Mouse (Mus musculus): ENCODE results near the gene Reg4. TPM values are rescaled to one million over a fixed set of nuclear protein-coding genes. Genes with fewer than 3 reads are reported as not detected.

Gene Reg4
- polyA plus RNA-seq, 1 experiment from 2014 or later = not detected

DNA sequence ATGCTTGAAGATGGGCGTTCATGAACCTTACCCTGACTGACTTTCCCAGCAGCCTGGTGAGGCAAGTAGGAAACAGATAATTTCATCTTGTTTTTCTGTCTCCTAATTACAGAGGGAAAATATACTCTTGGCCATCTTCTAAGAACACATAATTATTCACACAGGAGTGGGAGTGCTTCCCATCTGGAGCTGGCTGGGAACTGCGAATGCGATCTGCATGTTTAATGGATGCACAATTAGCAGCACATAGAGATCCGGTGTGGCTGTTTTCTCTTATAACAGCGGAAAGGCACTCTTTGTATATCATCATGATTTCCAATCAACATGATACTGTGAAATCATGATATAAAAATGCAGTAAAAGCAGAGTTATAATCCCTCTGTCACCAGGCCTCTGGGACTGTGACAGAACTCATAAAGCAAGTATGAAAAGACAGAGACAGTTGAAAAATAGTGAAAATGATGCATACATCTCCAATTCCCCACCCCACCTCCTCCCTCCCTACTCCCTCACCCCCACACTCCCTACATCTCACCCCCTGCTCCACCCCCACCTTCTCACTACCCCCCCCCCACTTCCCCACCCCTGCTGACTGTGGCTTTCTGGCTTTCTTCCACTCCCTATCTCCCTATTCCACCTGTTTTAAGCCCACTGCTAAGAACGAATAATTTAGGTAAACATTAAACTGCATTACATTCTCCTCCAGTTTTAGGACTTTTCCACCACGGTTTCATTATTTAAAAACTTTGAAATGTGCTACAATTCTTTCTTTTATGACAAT, 10.5 kb upstream of the Reg4 start:
- H3K4me2 ChIP-seq (replicated peaks) = no peak overlapping the region
- H3K27ac ChIP-seq (replicated peaks) = no peak overlapping the region
- H3K27me3 ChIP-seq = no peaks in the 10 kb centered on the region
- no peak overlapping the region for H3K4me3 ChIP-seq (replicated peaks)
- WGBS = 62% methylated on average over 7 of the region's 7 CpGs
- no peaks in the 10 kb centered on the region for H3K9me3 ChIP-seq (replicated peaks)
- no peak for ATAC-seq (ENCODE audit: insufficient number of reproducible peaks, low FRiP score, low TSS enrichment, low read depth)
- H3K4me1 ChIP-seq = no peaks in the 10 kb centered on the region
- H3K36me3 ChIP-seq = no peaks in the 10 kb centered on the region
- H3K9ac ChIP-seq = no peak overlapping the region

GRCm38 (mm10) chr3:98216296-98216695, 5.7 kb upstream of the Reg4 start:
- Histone ChIP-seq H3K9ac (no peak overlapping the region), H3K4me2 (replicated peaks) (no peak overlapping the region), H3K27me3 (no peaks in the 10 kb centered on the region), H3K4me3 (replicated peaks) (no peak overlapping the region), H3K27ac (replicated peaks) (no peak overlapping the region), H3K9me3 (replicated peaks) (no peaks in the 10 kb centered on the region), H3K4me1 (no peaks in the 10 kb centered on the region), H3K36me3 (no peaks in the 10 kb centered on the region)
- WGBS = 65% methylated on average over 3 of the region's 3 CpGs
- ATAC-seq (ENCODE audit: insufficient number of reproducible peaks, low FRiP score, low TSS enrichment, low read depth) = no peak

DNA sequence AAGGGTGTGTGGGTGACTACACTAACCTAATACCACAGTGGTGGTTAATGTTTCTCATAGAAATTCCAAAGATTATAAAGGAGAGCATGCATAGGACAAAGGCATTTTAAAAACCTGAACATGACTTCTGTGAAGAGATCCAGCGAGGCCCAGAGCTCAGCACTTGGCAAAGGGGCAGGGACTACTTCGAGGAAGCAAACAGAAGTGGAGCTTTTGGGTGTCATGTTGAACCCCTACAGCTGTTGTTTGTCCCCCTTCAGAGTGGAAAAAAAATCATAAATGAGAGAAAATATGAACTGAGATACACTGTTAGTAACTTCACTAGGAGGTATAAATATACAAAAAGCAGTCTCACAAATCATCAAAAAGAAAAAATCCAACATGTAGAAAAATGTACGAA, 1.3 kb downstream of the Reg4 start:
- no peak overlapping the region for H3K9ac ChIP-seq
- no peaks in the 10 kb centered on the region for H3K27me3 ChIP-seq
- no peaks in the 10 kb centered on the region for H3K9me3 ChIP-seq (replicated peaks)
- H3K36me3 ChIP-seq = no peaks in the 10 kb centered on the region
- ATAC-seq (ENCODE audit: insufficient number of reproducible peaks, low FRiP score, low TSS enrichment, low read depth) = no peak
- no peak overlapping the region for H3K4me3 ChIP-seq (replicated peaks)
- no peak overlapping the region for H3K27ac ChIP-seq (replicated peaks)
- WGBS = 71% methylated on average over 3 of the region's 3 CpGs
- no peak overlapping the region for H3K4me2 ChIP-seq (replicated peaks)
- H3K4me1 ChIP-seq = no peaks in the 10 kb centered on the region

DNA sequence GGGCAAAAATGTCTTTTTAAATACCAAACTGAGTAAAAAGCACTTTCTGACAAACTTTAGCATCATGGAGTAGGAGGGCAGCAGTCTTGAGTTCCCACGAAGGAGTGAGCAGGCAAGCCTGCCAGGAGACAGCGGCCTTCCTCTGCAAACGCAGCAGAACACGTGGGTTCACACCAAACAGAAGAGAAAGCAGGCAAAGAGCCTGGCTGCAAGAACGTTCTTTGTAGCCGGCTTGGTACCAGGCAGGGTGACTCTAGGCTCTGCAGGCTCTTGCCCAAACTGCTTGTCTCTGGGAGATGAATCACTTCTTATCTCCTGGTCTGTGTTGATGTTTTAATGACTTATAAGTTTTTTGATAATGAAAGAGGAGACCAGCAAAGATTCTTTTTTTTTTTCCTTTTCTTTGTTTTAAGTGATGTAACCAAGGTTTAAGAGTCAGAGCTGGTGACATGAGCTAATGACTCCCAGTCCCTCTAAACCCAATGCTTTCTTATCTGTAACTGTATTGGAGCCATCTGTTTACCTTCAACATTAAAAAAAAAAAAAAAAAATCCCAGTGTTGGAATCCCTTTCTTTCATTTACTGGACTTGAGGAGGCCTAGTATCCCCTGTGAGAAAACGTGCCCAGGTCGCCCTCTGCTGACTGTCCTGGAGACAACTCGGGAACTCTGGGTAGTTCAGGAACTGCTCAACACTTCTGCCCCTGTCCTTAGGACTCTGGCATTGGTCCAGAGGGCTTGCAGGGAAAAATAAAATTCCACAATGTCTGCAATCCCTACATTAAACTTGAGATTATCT, 2.0 kb downstream of the Reg4 start:
- H3K36me3 ChIP-seq = no peaks in the 10 kb centered on the region
- H3K4me3 ChIP-seq (replicated peaks) = no peak overlapping the region
- no peaks in the 10 kb centered on the region for H3K27me3 ChIP-seq
- 14% methylated on average over 9 of the region's 9 CpGs for WGBS
- no peaks in the 10 kb centered on the region for H3K9me3 ChIP-seq (replicated peaks)
- H3K9ac ChIP-seq = no peak overlapping the region
- H3K27ac ChIP-seq (replicated peaks) = no peak overlapping the region
- peak; percentile 78; the same call in 1 of the 2 replicates for ATAC-seq (ENCODE audit: insufficient number of reproducible peaks, low FRiP score, low TSS enrichment, low read depth)
- H3K4me1 ChIP-seq = no peaks in the 10 kb centered on the region
- no peak overlapping the region for H3K4me2 ChIP-seq (replicated peaks)

- 81% methylated on average over 7 of the region's 7 CpGs for WGBS
- no peak overlapping the region for H3K9ac ChIP-seq
- H3K4me3 ChIP-seq (replicated peaks) = no peak overlapping the region
Observed at GRCm38 (mm10) chr3:98224975-98225374, 3.0 kb downstream of the Reg4 start.

DNA sequence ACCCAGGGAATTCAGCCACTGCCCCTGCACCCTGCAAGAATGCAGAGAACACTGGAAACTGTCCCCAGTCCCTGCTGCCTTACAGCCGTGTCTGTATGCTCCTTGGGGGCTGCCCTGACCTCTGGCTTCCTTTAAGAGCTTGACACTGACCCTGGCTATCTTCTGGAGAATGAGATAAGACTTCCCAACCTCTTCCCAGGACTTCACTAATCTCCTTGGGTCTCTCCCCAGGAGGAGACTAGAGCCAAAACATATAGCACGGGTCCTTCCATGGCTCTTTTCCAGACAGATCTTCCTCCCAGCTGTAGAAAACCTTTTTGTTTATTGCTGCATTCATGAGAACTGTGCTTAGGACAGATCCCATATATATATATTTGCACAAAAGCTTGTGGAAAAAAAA, 3.8 kb downstream of the Reg4 start:
- no peak overlapping the region for H3K27ac ChIP-seq (replicated peaks)
- no peaks in the 10 kb centered on the region for H3K4me1 ChIP-seq
- H3K9me3 ChIP-seq (replicated peaks) = no peaks in the 10 kb centered on the region
- no peaks in the 10 kb centered on the region for H3K36me3 ChIP-seq
- no peak overlapping the region for H3K9ac ChIP-seq
- no peaks in the 10 kb centered on the region for H3K27me3 ChIP-seq
- no peak for ATAC-seq (ENCODE audit: insufficient number of reproducible peaks, low FRiP score, low TSS enrichment, low read depth)
- H3K4me2 ChIP-seq (replicated peaks) = no peak overlapping the region
- H3K4me3 ChIP-seq (replicated peaks) = no peak overlapping the region
- 47% methylated on average over 2 of the region's 2 CpGs for WGBS

More at GRCm38 (mm10) chr3:98224975-98225374, 3.0 kb downstream of the Reg4 start:
- Histone ChIP-seq H3K4me2 (replicated peaks) (no peak overlapping the region), H3K36me3 (no peaks in the 10 kb centered on the region), H3K4me1 (no peaks in the 10 kb centered on the region), H3K27me3 (no peaks in the 10 kb centered on the region), H3K27ac (replicated peaks) (no peak overlapping the region), H3K9me3 (replicated peaks) (no peaks in the 10 kb centered on the region)
- no peak for ATAC-seq (ENCODE audit: insufficient number of reproducible peaks, low FRiP score, low TSS enrichment, low read depth)

DNA sequence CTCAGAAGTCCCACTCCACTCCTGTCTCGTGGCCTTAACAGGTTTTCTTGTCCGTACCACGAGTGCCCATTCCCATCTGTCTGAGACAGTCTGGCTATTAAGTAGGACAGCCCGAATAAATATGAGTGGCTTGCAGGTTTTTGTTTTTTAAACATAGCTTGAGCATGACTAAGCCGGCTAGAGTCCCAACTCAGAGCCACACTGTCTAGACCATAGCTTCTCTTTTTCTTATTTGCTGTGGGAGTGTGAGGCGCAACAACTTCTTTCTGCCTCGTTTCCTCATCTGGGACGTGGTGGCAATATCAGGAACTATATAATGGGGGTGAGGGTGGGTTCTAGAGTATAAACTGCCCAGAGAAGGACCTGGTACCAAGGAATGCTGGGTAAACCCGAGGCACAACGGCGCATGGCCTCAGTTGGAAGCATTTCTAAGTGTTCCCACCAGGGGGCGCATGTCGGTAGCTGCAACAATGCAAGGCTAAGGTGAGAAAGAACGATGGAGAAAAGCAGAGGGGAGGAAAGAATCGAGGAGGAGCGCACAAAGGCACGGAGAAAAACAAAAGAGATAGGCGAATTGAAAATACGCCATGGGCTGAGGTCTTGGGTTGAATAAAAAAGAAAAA, 5.1 kb downstream of the Reg4 start:
- Histone ChIP-seq H3K36me3 (no peaks in the 10 kb centered on the region), H3K4me1 (no peaks in the 10 kb centered on the region), H3K4me3 (replicated peaks) (no peak overlapping the region), H3K9me3 (replicated peaks) (no peaks in the 10 kb centered on the region), H3K27ac (replicated peaks) (no peak overlapping the region), H3K9ac (no peak overlapping the region), H3K27me3 (no peaks in the 10 kb centered on the region), H3K4me2 (replicated peaks) (no peak overlapping the region)
- 0 out of 2 replicates have a peak, but pooled peaks have one; percentile 43 for ATAC-seq (ENCODE audit: insufficient number of reproducible peaks, low FRiP score, low TSS enrichment, low read depth)
- WGBS = 34% methylated on average over 19 of the region's 19 CpGs

- Histone ChIP-seq H3K4me3 (replicated peaks) (no peak overlapping the region), H3K27ac (replicated peaks) (no peak overlapping the region), H3K9ac (no peak overlapping the region), H3K27me3 (no peaks in the 10 kb centered on the region), H3K4me2 (replicated peaks) (no peak overlapping the region), H3K9me3 (replicated peaks) (no peaks in the 10 kb centered on the region), H3K4me1 (no peaks in the 10 kb centered on the region), H3K36me3 (no peaks in the 10 kb centered on the region)
- WGBS = 72% methylated on average over 3 of the region's 3 CpGs
- no peak for ATAC-seq (ENCODE audit: insufficient number of reproducible peaks, low FRiP score, low TSS enrichment, low read depth)
Observed at GRCm38 (mm10) chr3:98227763-98228162, 5.8 kb downstream of the Reg4 start.

DNA sequence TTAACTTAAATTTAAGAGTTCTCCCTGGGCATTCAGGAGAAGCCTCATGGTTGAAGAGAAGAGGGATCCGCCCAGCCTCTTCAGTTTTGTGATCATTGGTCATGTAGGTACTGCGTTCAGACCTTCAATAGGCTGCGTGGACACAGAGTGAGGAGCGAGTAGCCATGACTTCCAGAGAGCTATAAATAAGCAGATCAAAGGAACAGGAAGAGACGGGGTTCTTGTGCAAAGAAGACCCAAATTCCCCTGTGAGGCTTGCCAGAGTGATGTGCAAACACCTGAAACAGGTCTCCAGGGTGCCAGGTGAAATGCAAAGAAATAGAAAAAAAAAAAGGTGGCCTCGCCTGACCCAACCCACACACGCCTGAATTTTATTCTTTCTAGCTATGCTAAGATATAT, 8.0 kb downstream of the Reg4 start:
- no peak overlapping the region for H3K27ac ChIP-seq (replicated peaks)
- no peak overlapping the region for H3K4me2 ChIP-seq (replicated peaks)
- no peak overlapping the region for H3K9ac ChIP-seq
- H3K36me3 ChIP-seq = no peaks in the 10 kb centered on the region
- no peak overlapping the region for H3K4me3 ChIP-seq (replicated peaks)
- no peaks in the 10 kb centered on the region for H3K4me1 ChIP-seq
- WGBS = 80% methylated on average over 7 of the region's 7 CpGs
- no peaks in the 10 kb centered on the region for H3K27me3 ChIP-seq
- no peaks in the 10 kb centered on the region for H3K9me3 ChIP-seq (replicated peaks)
- ATAC-seq (ENCODE audit: insufficient number of reproducible peaks, low FRiP score, low TSS enrichment, low read depth) = no peak

GRCm38 (mm10) chr3:98233504-98233903, 11.5 kb downstream of the Reg4 start:
- no peak overlapping the region for H3K4me3 ChIP-seq (replicated peaks)
- no peak overlapping the region for H3K9ac ChIP-seq
- no peak overlapping the region for H3K4me2 ChIP-seq (replicated peaks)
- no peaks in the 10 kb centered on the region for H3K9me3 ChIP-seq (replicated peaks)
- H3K4me1 ChIP-seq = no peaks in the 10 kb centered on the region
- H3K36me3 ChIP-seq = no peaks in the 10 kb centered on the region
- H3K27ac ChIP-seq (replicated peaks) = no peak overlapping the region
- H3K27me3 ChIP-seq = no peaks in the 10 kb centered on the region
- ATAC-seq (ENCODE audit: insufficient number of reproducible peaks, low FRiP score, low TSS enrichment, low read depth) = no peak

DNA sequence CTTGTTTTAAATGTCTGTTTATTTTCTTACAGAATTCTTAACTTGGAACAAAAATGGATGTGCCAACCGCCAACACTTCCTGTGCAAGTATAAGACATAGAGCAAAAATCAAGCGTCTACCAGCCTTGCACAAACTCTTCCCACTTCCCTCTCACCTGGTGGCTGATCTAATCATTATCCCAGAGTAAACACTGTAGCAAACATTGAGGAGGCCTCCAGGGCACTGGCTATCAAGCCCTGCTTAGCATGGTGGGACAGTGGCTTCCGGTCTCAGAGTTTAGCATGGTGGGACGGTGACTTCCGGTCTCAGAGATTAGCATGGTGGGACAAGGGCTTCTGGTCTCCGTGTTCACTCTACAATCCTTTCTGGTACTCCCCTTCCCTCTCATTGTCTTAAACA, 14.3 kb downstream of the Reg4 start:
- H3K4me1 ChIP-seq = no peaks in the 10 kb centered on the region
- H3K9ac ChIP-seq = no peak overlapping the region
- 84% methylated on average over 6 of the region's 6 CpGs for WGBS
- no peaks in the 10 kb centered on the region for H3K36me3 ChIP-seq
- ATAC-seq (ENCODE audit: insufficient number of reproducible peaks, low FRiP score, low TSS enrichment, low read depth) = no peak
- no peaks in the 10 kb centered on the region for H3K9me3 ChIP-seq (replicated peaks)
- no peaks in the 10 kb centered on the region for H3K27me3 ChIP-seq
- no peak overlapping the region for H3K27ac ChIP-seq (replicated peaks)
- no peak overlapping the region for H3K4me2 ChIP-seq (replicated peaks)
- no peak overlapping the region for H3K4me3 ChIP-seq (replicated peaks)

Data from embryonic facial prominence, embryonic 15.5 days (tissue).